Mouse (Mus musculus) kidney, postnatal 10 days (tissue): Measurements from ENCODE around the gene Clip4.

Experiments used
- DNase-seq: peaks from one replicate; pipeline ENCODE4 v3.0.0; 2021; ENCODE audit warnings: mixed read lengths

The Clip4 gene

GRCm38 (mm10) chr17:71795521-71796205 is 27.4 kb downstream of the Clip4 start:
- no peak for DNase-seq

- peak; percentile 35 for DNase-seq
These were observed 35.2 kb downstream of the Clip4 start for GRCm38 (mm10) chr17:71803456-71803855.

- DNase-seq = no peak
These were observed 35.6 kb downstream of the Clip4 start for GRCm38 (mm10) chr17:71803876-71804275.

GRCm38 (mm10) chr17:71811070-71811469 is 42.8 kb downstream of the Clip4 start:
- DNase-seq = peak; percentile 26

- DNase-seq = no peak
These were observed 48.0 kb downstream of the Clip4 start for GRCm38 (mm10) chr17:71816136-71816864.

- DNase-seq = no peak
These were observed 55.5 kb downstream of the Clip4 start for GRCm38 (mm10) chr17:71823622-71824306.

- DNase-seq = no peak
These were observed 58.3 kb downstream of the Clip4 start for GRCm38 (mm10) chr17:71826603-71827002.

GRCm38 (mm10) chr17:71827627-71828026 is 59.4 kb downstream of the Clip4 start:
- DNase-seq = peak; percentile 29

GRCm38 (mm10) chr17:71828647-71829414 is 60.6 kb downstream of the Clip4 start:
- DNase-seq = no peak

GRCm38 (mm10) chr17:71831960-71832359 is 63.7 kb downstream of the Clip4 start:
- DNase-seq = no peak

GRCm38 (mm10) chr17:71862184-71862583 is 93.9 kb downstream of the Clip4 start:
- no peak for DNase-seq

- DNase-seq = no peak
These were observed 94.6 kb downstream of the Clip4 start for GRCm38 (mm10) chr17:71862895-71863294.

GRCm38 (mm10) chr17:71864039-71864438 is 95.8 kb downstream of the Clip4 start:
- no peak for DNase-seq

- no peak for DNase-seq
These were observed 97.2 kb downstream of the Clip4 start for GRCm38 (mm10) chr17:71865437-71865836.

- no peak for DNase-seq
These were observed 99.6 kb downstream of the Clip4 start for GRCm38 (mm10) chr17:71867892-71868291.

- no peak for DNase-seq
These were observed 100.6 kb downstream of the Clip4 start for GRCm38 (mm10) chr17:71868828-71869227.

- peak; percentile 38 for DNase-seq
These were observed 101.3 kb downstream of the Clip4 start for GRCm38 (mm10) chr17:71869372-71870231.

- DNase-seq = no peak
These were observed 102.0 kb downstream of the Clip4 start for GRCm38 (mm10) chr17:71870232-71870621.

- no peak for DNase-seq
These were observed 102.4 kb downstream of the Clip4 start for GRCm38 (mm10) chr17:71870641-71871040.

GRCm38 (mm10) chr17:71871981-71872380 is 103.7 kb downstream of the Clip4 start:
- DNase-seq = no peak

- DNase-seq = peak; percentile 56
These were observed 104.7 kb downstream of the Clip4 start for GRCm38 (mm10) chr17:71872976-71873375.

- peak; percentile 69 for DNase-seq
These were observed 105.8 kb downstream of the Clip4 start for GRCm38 (mm10) chr17:71874077-71874476.
